Comparison of ENCODE assay signal across 8 mouse cellular contexts in the genomic region with DNA sequence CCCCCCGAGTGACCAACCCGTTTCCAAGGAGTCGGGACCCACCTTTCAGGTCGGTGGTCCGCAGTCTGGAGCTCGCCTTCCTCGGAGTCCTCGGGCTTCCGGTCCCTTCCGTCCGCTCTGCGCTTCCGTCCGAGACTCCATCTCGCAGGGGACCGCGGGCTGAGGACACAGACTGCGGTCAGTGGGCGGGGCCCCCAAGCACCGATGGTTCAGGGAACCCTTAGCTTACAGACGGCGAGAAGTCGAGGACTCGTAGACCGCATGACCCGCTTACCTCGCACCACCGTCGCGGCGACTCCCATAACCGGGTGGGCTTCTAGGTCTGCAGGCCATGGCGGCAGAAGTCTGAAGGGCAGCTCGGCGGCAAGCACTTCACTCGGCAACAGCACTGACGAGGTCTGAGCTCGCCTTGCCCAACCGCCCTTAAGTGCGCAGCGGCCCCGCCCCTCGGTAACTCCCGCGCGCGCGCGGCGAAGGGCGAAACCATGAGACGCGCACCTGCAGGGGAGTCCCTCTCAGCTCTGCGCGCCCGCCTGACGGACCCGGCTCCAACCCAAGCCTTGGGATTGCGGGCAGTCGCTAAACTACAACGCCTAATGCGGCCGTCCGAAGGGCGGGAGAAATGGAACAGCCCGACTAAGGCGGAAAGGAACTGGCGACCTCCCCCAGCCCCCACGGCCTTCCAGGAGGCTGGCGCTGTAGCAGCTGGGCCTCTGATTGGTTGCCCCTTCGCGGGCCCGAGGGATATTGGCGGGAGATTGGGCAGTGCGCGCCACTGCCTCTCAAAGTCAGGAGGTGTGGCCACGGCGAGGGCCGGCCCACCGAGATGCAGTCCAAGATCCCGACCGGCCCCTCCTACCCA. TPM values are rescaled to one million over a fixed set of nuclear protein-coding genes. Genes with fewer than 3 reads are reported as not detected.
DNase-seq lines count a peak whose midpoint lies in the region; ATAC-seq and TF ChIP-seq lines count a peak whose summit lies in the region.

Gene Slbp (minus strand): TSS at position 654 of the 862 bp plus-strand sequence.

- peaks cover 58% of the 10 kb centered on the region for H3K36me3 ChIP-seq in embryonic facial prominence, embryonic 14.5 days (ENCODE audit: control insufficient read depth, insufficient read depth, low read length)
- H3K36me3 ChIP-seq in limb, embryonic 14.5 days (ENCODE audit: control insufficient read depth, insufficient read depth, low read length) = peaks cover 51% of the 10 kb centered on the region
- peaks cover 6% of the 10 kb centered on the region for H3K36me3 ChIP-seq in midbrain, postnatal 0 days (ENCODE audit: insufficient read depth, low read length)

- peak within 1 kb of the TSS; percentile 71 for H3K4me2 ChIP-seq in embryonic facial prominence, embryonic 14.5 days (ENCODE audit: low read depth, low read length)
- peak within 1 kb of the TSS; percentile 71 for H3K4me2 ChIP-seq in limb, embryonic 14.5 days (replicated peaks; ENCODE audit: low read depth, low read length, severe bottlenecking)
- peak within 1 kb of the TSS; percentile 68 for H3K4me2 ChIP-seq in midbrain, postnatal 0 days (ENCODE audit: low read depth, low read length, poor library complexity, severe bottlenecking)

- no peaks in the 10 kb centered on the region for H3K9me3 ChIP-seq in embryonic facial prominence, embryonic 14.5 days (ENCODE audit: control insufficient read depth, low read length)
- no peaks in the 10 kb centered on the region for H3K9me3 ChIP-seq in limb, embryonic 14.5 days (ENCODE audit: control insufficient read depth, low read length)
- no peaks in the 10 kb centered on the region for H3K9me3 ChIP-seq in midbrain, postnatal 0 days (ENCODE audit: low read length)

- TF ChIP-seq CTCF in midbrain, postnatal 0 days (IDR thresholded peaks at IDR 0.05) = no peak; the same call in 1 of the 2 replicates

- peak within 1 kb of the TSS; percentile 78 for H3K4me3 ChIP-seq in embryonic facial prominence, embryonic 14.5 days (ENCODE audit: low read depth, low read length)
- H3K4me3 ChIP-seq in limb, embryonic 14.5 days (replicated peaks; ENCODE audit: low read length) = peak within 1 kb of the TSS; percentile 85
- H3K4me3 ChIP-seq in midbrain, postnatal 0 days (ENCODE audit: low read depth, low read length) = peak within 1 kb of the TSS; percentile 75

- H3K9ac ChIP-seq in embryonic facial prominence, embryonic 14.5 days (ENCODE audit: low read depth, low read length) = peak within 1 kb of the TSS; percentile 88
- H3K9ac ChIP-seq in limb, embryonic 14.5 days (ENCODE audit: low read depth, low read length, severe bottlenecking) = peak within 1 kb of the TSS; percentile 84
- peak within 1 kb of the TSS; percentile 79 for H3K9ac ChIP-seq in midbrain, postnatal 0 days (replicated peaks; ENCODE audit: low read length, poor library complexity, severe bottlenecking)

- under 1% methylated on average over 50 of the region's 82 CpGs for WGBS in embryonic facial prominence, embryonic 14.5 days
- 3% methylated on average over 80 of the region's 82 CpGs for WGBS in limb, embryonic 14.5 days
- WGBS in midbrain, postnatal 0 days = under 1% methylated on average over 79 of the region's 82 CpGs

- peak; percentile 98 for TF ChIP-seq POLR2A in limb, embryonic 14.5 days (IDR thresholded peaks at IDR 0.05; ENCODE audit: borderline replicate concordance, extremely low read depth, insufficient read depth, insufficient read length)

- H3K27ac ChIP-seq in embryonic facial prominence, embryonic 14.5 days (replicated peaks; ENCODE audit: low read depth, low read length) = peak within 1 kb of the TSS; percentile 96
- H3K27ac ChIP-seq in limb, embryonic 14.5 days (replicated peaks; ENCODE audit: low read depth, low read length) = peak within 1 kb of the TSS; percentile 98
- H3K27ac ChIP-seq in midbrain, postnatal 0 days (ENCODE audit: low read depth, low read length) = peak within 1 kb of the TSS; percentile 98

- peak; percentile 98 for DNase-seq in 3T3-L1 (ENCODE audit: low read depth, low spot score)
- peak; percentile 85 to 93 for DNase-seq in adrenal gland, postnatal 4 days (ENCODE audit: low spot score in 2 of 2)
- DNase-seq in embryonic facial prominence, embryonic 14.5 days (ENCODE audit: low spot score) = peak; percentile 99
- peak; percentile 95 for DNase-seq in heart, adult 8-10 months (ENCODE audit: low spot score)
- peak; percentile 98 for DNase-seq in kidney, adult 9 months
- DNase-seq in limb, embryonic 14.5 days (ENCODE audit: low spot score) = peak; percentile 97
- DNase-seq in midbrain, postnatal 0 days (ENCODE audit: low spot score) = peak; percentile 98
- peak; percentile 88 to 92 for DNase-seq in spleen, postnatal 14 days (ENCODE audit: low spot score in 2 of 2)

- H3K27me3 ChIP-seq in embryonic facial prominence, embryonic 14.5 days (replicated peaks; ENCODE audit: control insufficient read depth, insufficient read depth, low read length) = no peaks in the 10 kb centered on the region
- H3K27me3 ChIP-seq in limb, embryonic 14.5 days (ENCODE audit: control insufficient read depth, insufficient read depth, low read length) = no peaks in the 10 kb centered on the region
- no peaks in the 10 kb centered on the region for H3K27me3 ChIP-seq in midbrain, postnatal 0 days (ENCODE audit: insufficient read depth, low read length)

- peaks cover 22% of the 10 kb centered on the region for H3K4me1 ChIP-seq in embryonic facial prominence, embryonic 14.5 days (ENCODE audit: control insufficient read depth, insufficient read depth, low read length)
- peaks cover 19% of the 10 kb centered on the region for H3K4me1 ChIP-seq in limb, embryonic 14.5 days (ENCODE audit: control insufficient read depth, insufficient read depth, low read length)
- H3K4me1 ChIP-seq in midbrain, postnatal 0 days (ENCODE audit: insufficient read depth, low read length) = peaks cover 19% of the 10 kb centered on the region

- ATAC-seq in embryonic facial prominence, embryonic 14.5 days (ENCODE audit: low read depth) = peak; percentile 97
- peak; percentile 95 for ATAC-seq in limb, embryonic 14.5 days (ENCODE audit: low FRiP score, low read depth)
- peak; percentile 95 for ATAC-seq in midbrain, postnatal 0 days (ENCODE audit: low FRiP score)

RNA-seq across cellular contexts. Expression of gene Slbp, which starts in this region (rescaled TPM):
- 10 to 100 TPM; 65.7 to 71.6 TPM for total RNA-seq in adrenal gland, postnatal 4 days (2021)
- 188 and 196 TPM in 2 replicates for polyA plus RNA-seq in embryonic facial prominence, embryonic 14.5 days (2014; fragmentation: Nextera tagmentation; extraction: Ambion mirVana)
- 10 to 100 TPM in 2 of 4 experiments, 1 to 10 TPM in 2; 8.8 to 12.0 (median 10.6) TPM for total RNA-seq in heart, adult 8-10 months (2022)
- polyA plus RNA-seq in limb, embryonic 14.5 days (2012; rRNA removed) = 110 and 148 TPM in 2 replicates
- polyA plus RNA-seq in limb, embryonic 14.5 days (2014; fragmentation: Nextera tagmentation; extraction: Ambion mirVana) = 190 and 199 TPM in 2 replicates
- total RNA-seq in midbrain, postnatal 0 days (2014; rRNA removed) = 91.2 and 99.5 TPM in 2 replicates
- polyA plus RNA-seq in midbrain, postnatal 0 days (2015; fragmentation: Nextera tagmentation; extraction: Ambion mirVana) = 119 and 126 TPM in 2 replicates

Comparison
In these comparisons a context has a peak if more than half of its experiments do, and no peak if none do; other contexts are left out.
1. Peak in every context shown above with its lines: DNase-seq, ATAC-seq, H3K4me3 ChIP-seq and H3K27ac ChIP-seq.